Mouse (Mus musculus): Measurements from ENCODE around the gene Kctd3. TPM values are rescaled to one million over a fixed set of nuclear protein-coding genes. Genes with fewer than 3 reads are reported as not detected.

Gene Kctd3
- total and polyA plus RNA-seq, 3 experiments, result 26.8 to 42.3 TPM; not detected in 1

GRCm38 (mm10) chr1:189007980-189008324 lies 311 bp upstream of the Kctd3 start:
- DNase-seq (ENCODE audit: low read depth, low spot score), result no peak
- peak overlapping the region; percentile 80 to 97 for H3K4me3 ChIP-seq (ENCODE audit: control insufficient read depth in 1 of 2, insufficient read depth in 1 of 2, low read depth in 2 of 2, low read length in 2 of 2)
- no peak overlapping the region for H3K27ac ChIP-seq (ENCODE audit: control insufficient read depth, low read depth, low read length)
- no peaks in the 10 kb centered on the region for H3K27me3 ChIP-seq (ENCODE audit: control insufficient read depth in 1 of 2, insufficient read depth in 2 of 2, low read length in 2 of 2)
- H3K79me2 ChIP-seq (ENCODE audit: control insufficient read depth, insufficient read depth, low read length, poor library complexity), result peaks cover 11% of the 10 kb centered on the region
- H3K9ac ChIP-seq (ENCODE audit: control insufficient read depth, low read depth, low read length, poor library complexity, severe bottlenecking), result peak overlapping the region; percentile 10; the same call in 1 of the 2 replicates
- H3K9me3 ChIP-seq (replicated peaks; ENCODE audit: insufficient read depth, low read length), result no peaks in the 10 kb centered on the region
- peaks cover 0 to 5% of the 10 kb centered on the region in 2 experiments; a peak in 1 of 4 replicates for H3K36me3 ChIP-seq (ENCODE audit: control insufficient read depth in 1 of 2, insufficient read depth in 2 of 2, low read length in 2 of 2)
- TF ChIP-seq SIN3A (IDR thresholded peaks at IDR 0.05; ENCODE audit: low read length), result 0 out of 2 replicates have a peak, but pooled peaks have one; percentile 3
- TF ChIP-seq KAT2A (conservative IDR thresholded peaks at IDR 0.05; ENCODE audit: low read depth, low read length), result no peak
- peaks cover 0 to 4% of the 10 kb centered on the region in 2 experiments; a peak in 2 of 4 replicates for H3K4me1 ChIP-seq (ENCODE audit: control insufficient read depth in 1 of 2, insufficient read depth in 2 of 2, low read length in 2 of 2)

GRCm38 (mm10) chr1:189006826-189007225 lies 815 bp downstream of the Kctd3 start:
- Histone ChIP-seq H3K27ac (ENCODE audit: control insufficient read depth, low read depth, low read length) (no peak overlapping the region), H3K36me3 (ENCODE audit: control insufficient read depth in 1 of 2, insufficient read depth in 2 of 2, low read length in 2 of 2) (peaks cover 0 to 5% of the 10 kb centered on the region in 2 experiments; a peak in 1 of 4 replicates), H3K27me3 (ENCODE audit: control insufficient read depth in 1 of 2, insufficient read depth in 2 of 2, low read length in 2 of 2) (no peaks in the 10 kb centered on the region), H3K9me3 (replicated peaks; ENCODE audit: insufficient read depth, low read length) (no peaks in the 10 kb centered on the region), H3K79me2 (ENCODE audit: control insufficient read depth, insufficient read depth, low read length, poor library complexity) (peaks cover 11% of the 10 kb centered on the region), H3K9ac (ENCODE audit: control insufficient read depth, low read depth, low read length, poor library complexity, severe bottlenecking) (peak overlapping the region; percentile 86), H3K4me3 (ENCODE audit: control insufficient read depth in 1 of 2, insufficient read depth in 1 of 2, low read depth in 2 of 2, low read length in 2 of 2) (peak overlapping the region; percentile 80 to 97), H3K4me1 (ENCODE audit: control insufficient read depth in 1 of 2, insufficient read depth in 2 of 2, low read length in 2 of 2) (peaks cover 0 to 4% of the 10 kb centered on the region in 2 experiments; a peak in 2 of 4 replicates)
- TF ChIP-seq CTCF (IDR thresholded peaks at IDR 0.05 in 2 of 3, conservative IDR thresholded peaks at IDR 0.05 in 1 of 3; ENCODE audit: control insufficient read depth in 1 of 3, insufficient read depth in 1 of 3, low read depth in 2 of 3, low read length in 3 of 3, poor library complexity in 1 of 3, severe bottlenecking in 1 of 3) (no peak), RCOR1 (IDR thresholded peaks at IDR 0.05; ENCODE audit: low read depth, low read length) (no peak), E2F4 (IDR thresholded peaks at IDR 0.05; ENCODE audit: borderline replicate concordance, low read depth, low read length) (no peak), CHD2 (IDR thresholded peaks at IDR 0.05; ENCODE audit: low read length) (no peak), CHD1 (IDR thresholded peaks at IDR 0.05; ENCODE audit: low read depth, low read length) (no peak), SMC3 (IDR thresholded peaks at IDR 0.05; ENCODE audit: low read depth, low read length) (no peak), NELFE (IDR thresholded peaks at IDR 0.05; ENCODE audit: low read depth, low read length) (no peak), POLR2AphosphoS5 (IDR thresholded peaks at IDR 0.05; ENCODE audit: borderline replicate concordance, low read depth, low read length) (no peak), RAD21 (IDR thresholded peaks at IDR 0.05; ENCODE audit: low read depth, low read length) (no peak), ZMIZ1 (IDR thresholded peaks at IDR 0.05; ENCODE audit: low read depth, low read length) (no peak), POLR2AphosphoS2 (IDR thresholded peaks at IDR 0.05; ENCODE audit: low read length) (no peak), ZNF384 (IDR thresholded peaks at IDR 0.05; ENCODE audit: low read depth, low read length) (no peak), ZC3H11A (IDR thresholded peaks at IDR 0.05; ENCODE audit: low read depth, low read length) (no peak), JUND (IDR thresholded peaks at IDR 0.05; ENCODE audit: low read depth, low read length) (no peak), MEF2A (IDR thresholded peaks at IDR 0.05; ENCODE audit: extremely low read depth, insufficient replicate concordance, low read depth, low read length, poor library complexity, severe bottlenecking) (no peak), GATA1 (IDR thresholded peaks at IDR 0.05; ENCODE audit: low read depth, low read length) (no peak), USF2 (IDR thresholded peaks at IDR 0.05; ENCODE audit: borderline replicate concordance in 1 of 2, insufficient read depth in 1 of 2, low read depth in 1 of 2, low read length in 2 of 2) (no peak)
- peak; percentile 19 for DNase-seq (ENCODE audit: low read depth, low spot score)

All from MEL (cell line).